Mouse (Mus musculus) left cerebral cortex, postnatal 36 days (tissue): ENCODE data around the gene Rev1. TPM values are rescaled to one million over a fixed set of nuclear protein-coding genes. Genes with fewer than 3 reads are reported as not detected.
"Not testable (repeated sequence)": the region's sequence is repeated elsewhere in the genome, so short reads cannot be mapped to it uniquely, and the experiment has no call there.

ENCODE experiments used
- DNase-seq, 2 experiments: peaks; one replicate each; pipeline ENCODE4 v3.0.0; 2021 to 2022; ENCODE audit warnings: low spot score in 2 of 2, mixed read lengths in 1 of 2
- intact Hi-C: fragments of 180-260 bp; cut with DNase I; formaldehyde crosslinking; loops from one replicate; pipeline ENCODE4 v1.15.1; 2025
- total RNA-seq, 2 experiments: library from RNA; stranded (reverse); gene quantifications; 2 replicates each; pipeline ENCODE4 v1.2.3; 2021

Rev1 gene
- total RNA-seq, 2 experiments from 2014 or later: 33.6 to 42.2 TPM

GRCm38 (mm10) chr1:38081316-38081715 lies 48.3 kb downstream of the Rev1 start:
- no peak for DNase-seq
- intact Hi-C loops: no loop called here

GRCm38 (mm10) chr1:38071326-38071725 lies 58.3 kb downstream of the Rev1 start:
- no peak for DNase-seq

GRCm38 (mm10) chr1:38067276-38067675 lies 62.3 kb downstream of the Rev1 start:
- intact Hi-C loops: no loop called here
- DNase-seq: no peak

More at GRCm38 (mm10) chr1:38071326-38071725, 58.3 kb downstream of the Rev1 start:
- intact Hi-C loops: no loop called here

GRCm38 (mm10) chr1:38062156-38062555 lies 67.4 kb downstream of the Rev1 start:
- DNase-seq, intact Hi-C loops: not testable (repeated sequence)

- intact Hi-C loops: no loop called here
- DNase-seq: no peak
Observed at GRCm38 (mm10) chr1:38058417-38058816, 71.2 kb downstream of the Rev1 start.

GRCm38 (mm10) chr1:38055176-38055575 lies 74.4 kb downstream of the Rev1 start:
- no peak for DNase-seq
- intact Hi-C loops: no loop called here

GRCm38 (mm10) chr1:38049562-38049961 lies 80.0 kb downstream of the Rev1 start:
- no peak for DNase-seq
- intact Hi-C loops: no loop called here

- intact Hi-C loops: no loop called here
- DNase-seq: no peak
Observed at GRCm38 (mm10) chr1:38048121-38048520, 81.5 kb downstream of the Rev1 start.

GRCm38 (mm10) chr1:38038898-38039297 lies 90.7 kb downstream of the Rev1 start:
- DNase-seq: no peak
- intact Hi-C loops: no loop called here

GRCm38 (mm10) chr1:38037375-38037774 lies 92.2 kb downstream of the Rev1 start:
- intact Hi-C loops: no loop called here
- no peak for DNase-seq

- intact Hi-C loops: no loop called here
- DNase-seq: no peak
Observed at GRCm38 (mm10) chr1:38035521-38035920, 94.1 kb downstream of the Rev1 start.

- intact Hi-C loops: no loop called here
- no peak for DNase-seq
Observed at GRCm38 (mm10) chr1:38031391-38031790, 98.2 kb downstream of the Rev1 start.

- DNase-seq: no peak
- intact Hi-C loops: no loop called here
Observed at GRCm38 (mm10) chr1:38027301-38027700, 102.3 kb downstream of the Rev1 start.

GRCm38 (mm10) chr1:38014551-38015203 lies 114.9 kb downstream of the Rev1 start:
- no peak for DNase-seq
- intact Hi-C loops: no loop called here

- intact Hi-C loops: no loop called here
Observed at GRCm38 (mm10) chr1:38012509-38012908, 117.1 kb downstream of the Rev1 start.

GRCm38 (mm10) chr1:38012104-38012503 lies 117.5 kb downstream of the Rev1 start:
- no peak for DNase-seq
- intact Hi-C loops: no loop called here

More at GRCm38 (mm10) chr1:38012509-38012908, 117.1 kb downstream of the Rev1 start:
- DNase-seq: no peak

- DNase-seq: no peak
- intact Hi-C loops: no loop called here
Observed at GRCm38 (mm10) chr1:38011647-38012046, 118.0 kb downstream of the Rev1 start.

GRCm38 (mm10) chr1:38006741-38007140 lies 122.9 kb downstream of the Rev1 start:
- intact Hi-C loops: no loop called here
- DNase-seq: no peak

- DNase-seq: no peak
- intact Hi-C loops: no loop called here
Observed at GRCm38 (mm10) chr1:38003046-38003445, 126.6 kb downstream of the Rev1 start.
